Mouse (Mus musculus): Measurements from ENCODE around the gene Marveld1. TPM values are rescaled to one million over a fixed set of nuclear protein-coding genes. Genes with fewer than 3 reads are reported as not detected.

Gene Marveld1
- 10 to 100 TPM; 35.2 to 56.5 (median 47.4) TPM for total RNA-seq (2022)

GRCm38 (mm10) chr19:42147170-42147768, at the start of gene Marveld1:
TSS of gene Marveld1 (plus strand) at chr19:42147400.
- peak; percentile 82 for DNase-seq

DNA sequence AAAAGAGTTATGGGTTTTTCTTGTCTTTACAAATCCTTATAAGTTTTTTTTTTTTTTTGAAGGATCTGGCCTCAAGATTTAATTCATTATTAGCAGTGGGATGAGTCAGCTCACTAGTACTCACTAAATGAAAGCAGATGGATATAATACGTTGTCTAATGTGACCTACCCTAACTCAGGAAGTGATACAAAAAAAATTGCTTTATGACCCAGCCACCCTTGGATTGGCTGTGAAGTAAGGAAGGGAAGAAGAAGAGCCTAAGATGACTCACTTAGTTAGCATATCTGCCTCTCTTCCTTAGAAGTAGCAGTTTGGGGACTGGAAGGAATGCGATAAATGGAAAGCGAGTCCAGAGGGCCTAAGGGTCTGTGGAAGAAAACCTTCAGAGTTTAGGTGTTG, 47.8 kb upstream of the Marveld1 start:
- DNase-seq: no peak

DNA sequence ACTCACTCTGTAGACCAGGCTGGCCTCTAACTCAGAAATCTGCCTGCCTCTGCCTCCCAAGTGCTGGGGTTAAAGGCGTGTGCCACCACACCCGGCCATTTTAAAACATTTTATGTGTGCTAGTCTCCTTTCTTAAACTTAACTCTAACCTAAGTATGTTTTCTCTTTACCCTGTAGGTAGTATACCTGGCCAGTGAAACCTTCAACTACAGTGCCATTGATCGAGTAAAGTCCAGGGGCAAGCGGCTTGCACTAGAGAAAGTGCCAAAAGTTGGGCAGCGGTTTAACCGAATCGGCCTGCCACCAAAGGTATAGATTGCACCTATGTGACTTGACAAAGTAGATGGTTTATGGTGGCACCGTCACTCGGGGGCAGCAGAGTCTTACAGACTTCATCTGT, 42.5 kb upstream of the Marveld1 start:
- DNase-seq: no peak

DNA sequence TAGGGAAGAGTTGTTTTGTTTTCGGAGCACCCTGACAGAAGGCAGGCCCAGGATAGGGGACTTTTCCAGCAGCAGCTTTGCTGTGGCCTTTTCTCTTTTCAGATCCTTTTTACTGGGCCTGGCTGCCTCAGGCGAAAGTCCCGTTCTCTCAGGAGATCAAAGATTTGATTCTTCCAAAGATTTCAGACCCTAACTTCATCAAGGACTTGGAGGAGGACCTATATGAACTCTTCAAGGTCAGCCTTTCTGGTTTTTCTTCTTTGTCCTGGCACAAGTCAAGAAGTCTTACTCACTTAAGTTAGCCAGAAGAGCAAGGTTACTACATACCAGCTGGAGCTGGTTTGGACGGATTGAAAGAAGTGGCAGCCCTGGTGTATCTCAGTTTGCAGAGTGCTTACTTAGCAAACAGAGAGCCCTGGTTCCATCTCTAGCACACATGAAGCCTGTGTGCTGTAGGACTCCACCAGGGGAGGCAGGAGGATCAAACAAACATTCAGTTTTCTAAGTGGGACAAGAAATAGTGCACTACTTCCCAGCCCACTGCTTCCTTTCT, 31.3 kb upstream of the Marveld1 start:
- DNase-seq: no peak

DNA sequence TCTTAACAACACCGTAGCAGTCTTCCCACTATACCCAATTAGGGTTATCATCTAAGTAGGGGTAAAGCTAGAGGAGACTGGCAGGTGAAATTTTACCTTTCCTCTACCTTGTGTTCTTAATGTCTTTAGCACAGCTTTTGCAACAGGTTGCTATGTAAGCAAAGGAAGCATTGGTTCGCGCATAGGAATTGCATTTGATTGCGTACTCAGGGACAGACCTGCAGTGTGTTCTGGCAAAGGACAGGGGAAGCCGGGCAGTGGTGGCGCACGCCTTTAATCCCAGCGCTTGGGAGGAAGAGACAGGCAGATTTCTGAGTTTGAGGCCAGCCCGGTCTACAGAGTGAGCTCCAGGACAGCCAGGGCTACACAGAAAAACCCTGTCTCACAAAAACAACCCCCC, 29.1 kb upstream of the Marveld1 start:
- DNase-seq: no peak

DNA sequence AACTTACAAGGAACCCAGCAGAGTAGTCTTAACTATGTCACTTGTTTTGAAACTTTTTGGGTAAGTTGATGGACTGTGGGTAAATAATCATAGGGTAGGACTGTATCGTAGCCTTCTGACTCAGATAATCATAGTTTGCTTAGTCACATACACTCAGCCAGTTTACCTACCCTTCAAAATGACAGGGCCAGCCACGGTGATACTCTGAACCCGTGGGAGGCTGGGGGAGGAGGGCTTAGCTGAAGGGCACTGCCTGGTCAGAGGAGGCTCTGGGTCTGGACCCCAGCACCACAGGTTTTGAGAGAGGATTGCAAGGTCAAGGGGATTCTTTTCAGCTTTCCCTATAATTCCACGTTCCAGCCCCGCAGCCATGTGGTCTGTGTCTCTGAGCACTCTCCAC, 28.6 kb upstream of the Marveld1 start:
- DNase-seq: no peak

GRCm38 (mm10) chr19:42120451-42120850, 26.7 kb upstream of the Marveld1 start:
- DNase-seq: no peak

DNA sequence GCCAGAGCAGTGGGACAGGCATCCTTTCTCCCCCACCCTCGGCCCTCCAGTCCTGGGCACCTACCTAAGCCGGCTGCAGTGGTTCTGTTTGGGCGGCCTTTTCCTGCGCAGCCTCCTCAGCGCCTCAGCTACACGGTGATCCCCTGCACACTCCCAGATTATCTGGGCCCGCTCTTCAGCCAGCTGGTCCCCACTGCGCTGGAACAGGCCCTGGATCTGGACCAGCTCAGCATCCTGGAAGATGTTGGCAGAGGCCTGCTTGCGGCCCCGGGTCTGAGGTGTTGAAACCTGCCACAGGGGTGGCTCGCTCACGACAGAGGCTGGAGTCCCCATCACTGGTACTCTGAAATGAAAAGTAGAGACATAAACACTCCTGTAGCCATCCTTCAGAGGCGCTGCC, 22.5 kb upstream of the Marveld1 start:
- no peak for DNase-seq

DNA sequence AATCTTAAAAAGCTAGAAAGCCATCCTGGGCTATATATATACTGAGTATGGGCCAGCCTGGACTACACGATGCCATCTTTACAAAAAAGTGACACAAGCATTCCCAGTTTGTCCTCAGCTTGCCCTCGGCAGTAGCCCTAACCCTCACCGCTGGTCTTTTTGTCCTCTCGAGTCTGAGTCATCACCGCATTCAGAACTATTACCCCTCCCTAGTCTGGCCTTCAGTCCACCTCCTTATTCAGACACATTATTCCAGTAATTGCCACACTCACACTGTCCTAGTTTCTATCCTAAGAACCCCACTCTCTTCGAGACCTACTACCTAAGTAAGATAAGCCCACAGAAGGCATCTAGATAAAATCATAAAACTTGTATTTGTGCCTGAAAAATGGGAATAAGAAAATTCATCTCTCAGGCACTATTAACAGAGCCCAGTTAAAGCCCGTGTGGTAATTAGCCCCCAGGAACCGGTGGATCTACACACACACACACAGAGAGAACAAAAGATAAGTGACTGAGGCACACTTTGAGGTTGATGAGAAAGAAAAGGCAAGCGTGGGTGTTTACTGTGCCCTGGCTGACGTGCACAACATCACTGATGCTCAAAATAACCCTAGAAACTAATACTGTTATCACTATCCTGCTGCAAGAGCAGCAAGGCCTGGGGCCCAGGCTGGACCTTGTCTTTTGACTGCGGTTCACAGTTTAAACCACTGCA, 21.5 kb upstream of the Marveld1 start:
- no peak for DNase-seq

DNA sequence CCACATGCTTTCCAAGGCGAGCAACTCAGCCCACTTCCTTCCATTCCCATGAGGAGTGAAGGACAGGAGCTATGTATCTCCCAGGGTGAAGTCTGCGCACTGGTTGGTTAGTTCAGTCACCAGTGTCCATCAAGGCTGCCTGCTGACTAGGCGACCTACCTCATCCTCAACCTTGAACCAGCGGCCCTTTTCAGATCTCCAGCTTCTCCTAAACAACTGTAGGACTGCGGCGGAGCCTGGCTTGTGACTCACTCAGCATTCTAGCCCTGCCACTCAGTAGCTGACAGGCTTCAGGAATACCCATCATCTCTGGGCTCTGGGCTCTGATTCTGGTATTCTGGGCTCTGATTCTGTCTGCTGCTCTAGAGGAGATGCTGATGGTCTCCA, 21.0 kb upstream of the Marveld1 start:
- DNase-seq: peak; percentile 79

DNA sequence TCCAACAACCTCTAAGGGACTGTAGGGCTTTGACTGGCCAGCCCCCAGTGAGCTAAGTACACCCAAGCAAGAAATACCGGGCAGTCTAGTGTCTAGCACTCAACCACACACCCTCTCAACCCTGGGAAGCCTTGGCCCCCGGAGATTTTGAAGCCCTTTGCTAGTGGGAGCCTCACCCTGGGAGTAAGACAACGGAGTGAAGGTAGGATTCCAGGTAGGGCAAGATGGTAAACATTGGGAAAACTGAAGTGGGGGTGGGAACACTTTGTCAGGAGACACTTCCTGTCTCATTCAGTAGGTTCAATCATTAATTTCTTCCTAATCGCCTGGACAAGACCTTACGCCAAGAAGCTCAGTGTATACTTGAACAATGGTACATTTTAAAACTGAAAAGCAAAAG, 20.2 kb upstream of the Marveld1 start:
- DNase-seq: no peak

- no peak for DNase-seq
Observed at GRCm38 (mm10) chr19:42128052-42128740, 19.0 kb upstream of the Marveld1 start.

- DNase-seq: peak; percentile 99
Observed at GRCm38 (mm10) chr19:42128787-42129508, 18.3 kb upstream of the Marveld1 start, which contains the start of gene Avpi1. TSS of gene Avpi1 (minus strand) at chr19:42129059.

GRCm38 (mm10) chr19:42129509-42130293, 17.5 kb upstream of the Marveld1 start:
- DNase-seq: no peak

GRCm38 (mm10) chr19:42130294-42130606, 16.9 kb upstream of the Marveld1 start:
- no peak for DNase-seq

DNA sequence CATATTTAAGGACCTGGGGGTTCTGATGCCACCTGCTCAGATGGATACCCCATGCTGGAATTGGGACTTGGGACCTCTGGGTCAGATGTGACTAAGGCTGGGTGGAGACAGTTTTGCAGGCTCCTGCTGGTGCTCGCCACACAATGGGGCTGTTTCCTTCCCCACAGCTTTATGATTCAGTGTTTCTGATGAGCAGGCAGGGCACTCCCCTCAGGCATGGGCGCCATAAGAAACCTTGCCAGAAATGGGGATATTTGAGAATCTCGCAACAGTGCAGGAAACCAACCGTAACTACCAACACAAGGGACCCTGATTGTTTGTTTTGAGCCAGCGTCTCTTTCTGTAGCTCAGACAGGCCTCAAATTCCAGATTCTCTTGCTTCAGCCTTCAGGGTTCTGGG, 16.1 kb upstream of the Marveld1 start:
- no peak for DNase-seq

- DNase-seq: no peak
Observed at GRCm38 (mm10) chr19:42135070-42135469, 12.1 kb upstream of the Marveld1 start.

- DNase-seq: no peak
Observed at GRCm38 (mm10) chr19:42136126-42136525, 11.1 kb upstream of the Marveld1 start.

GRCm38 (mm10) chr19:42137167-42137672, 10.0 kb upstream of the Marveld1 start:
- DNase-seq: no peak

GRCm38 (mm10) chr19:42138517-42139285, 8.5 kb upstream of the Marveld1 start:
- DNase-seq: no peak
